Mouse (Mus musculus): ENCODE data around the gene Man1c1.

DNA sequence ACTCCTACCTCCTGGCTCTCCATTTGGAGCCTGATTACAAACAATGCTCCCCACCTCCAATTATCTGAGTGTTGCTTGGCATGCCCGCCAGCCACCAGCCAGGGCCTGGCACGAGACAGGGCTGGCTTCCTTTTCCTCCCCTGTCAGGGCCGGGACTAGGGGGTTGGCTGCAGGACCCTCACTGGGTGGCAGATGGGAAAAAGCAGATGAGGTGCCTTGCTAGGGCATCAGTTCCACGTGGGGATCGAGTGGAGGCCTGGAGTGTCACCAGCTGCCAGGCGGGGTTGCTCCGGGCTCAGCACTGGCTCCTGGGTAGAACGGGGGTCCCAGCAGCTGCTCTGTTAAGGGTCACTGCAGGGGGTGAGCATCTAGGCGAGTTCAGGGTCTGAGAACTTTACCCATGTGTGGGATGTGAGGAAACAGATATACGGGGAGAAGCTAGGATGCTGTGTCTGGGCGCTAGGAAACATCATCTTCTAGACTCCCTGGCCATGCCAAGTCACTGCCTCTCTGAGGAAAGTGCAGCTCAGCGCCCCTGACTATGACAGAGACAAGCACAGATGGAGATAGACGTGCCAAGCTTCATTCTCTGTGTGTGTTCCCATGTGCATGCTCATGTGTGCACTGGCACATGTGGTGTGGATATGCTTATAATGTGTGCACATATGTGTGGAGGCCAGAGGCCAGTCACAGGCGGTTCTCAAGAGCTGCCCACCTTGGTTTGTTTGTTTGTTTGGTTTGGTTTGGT, 133.2 kb downstream of the Man1c1 start:
- TF ChIP-seq CTCF (IDR thresholded peaks at IDR 0.05; ENCODE audit: borderline replicate concordance, insufficient read depth, low read length) (no peak), POLR2A (IDR thresholded peaks at IDR 0.05; ENCODE audit: low read depth, low read length) (no peak)
